Mouse (Mus musculus): ENCODE results near the gene Idua.

DNA sequence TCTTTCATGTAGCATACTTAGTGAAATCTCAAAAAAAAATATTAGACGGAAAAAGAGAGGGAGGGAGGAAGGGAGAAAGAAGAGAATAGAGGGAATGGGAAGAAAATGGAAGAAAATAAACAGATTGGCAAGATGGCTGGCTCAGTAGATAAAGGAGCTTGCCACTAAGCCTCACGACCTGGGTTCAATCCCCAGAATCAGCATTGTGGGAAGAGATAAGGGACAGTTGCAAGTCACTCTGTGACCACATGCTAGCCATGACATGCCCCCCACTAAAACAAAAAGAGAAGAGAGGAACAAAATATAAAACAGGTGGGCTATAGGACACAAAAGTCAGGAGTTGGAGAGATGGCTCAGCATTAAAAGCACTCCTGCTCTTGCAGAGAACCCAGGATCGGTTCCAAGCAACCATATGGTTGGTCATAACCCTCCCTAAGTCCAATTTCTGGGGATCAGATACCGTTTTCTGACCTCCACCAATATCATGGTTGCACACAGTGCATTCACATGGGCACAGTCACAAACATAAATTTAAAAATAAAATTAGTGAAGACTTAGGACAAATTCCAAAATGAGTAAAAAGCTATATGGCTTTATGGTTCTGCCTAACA lies 34.0 kb upstream of the Idua start:
- no peak for TF ChIP-seq CTCF (IDR thresholded peaks at IDR 0.05; ENCODE audit: low read depth, low read length)
- TF ChIP-seq GATA1 (IDR thresholded peaks at IDR 0.05; ENCODE audit: borderline replicate concordance, low read length), result no peak
- peak; percentile 70 for TF ChIP-seq TAL1 (conservative IDR thresholded peaks at IDR 0.05; ENCODE audit: low read depth, low read length)

All from G1E (cell line).